Mouse (Mus musculus): Measurements from ENCODE around the gene Fbxl17. TPM values are rescaled to one million over a fixed set of nuclear protein-coding genes. Genes with fewer than 3 reads are reported as not detected.
A peak's percentile ranks its signal among the peaks of the same experiment; 100 is the strongest.

Fbxl17 gene
- polyA plus RNA-seq, 1 experiment from 2014 or later = 9.0 TPM

GRCm38 (mm10) chr17:63108035-63108434 is 391.8 kb downstream of the Fbxl17 start:
- Histone ChIP-seq H3K4me3 (ENCODE audit: low read depth, low read length) (no peak overlapping the region), H3K9me3 (ENCODE audit: low read depth, low read length) (no peaks in the 10 kb centered on the region), H3K36me3 (ENCODE audit: insufficient read depth) (no peaks in the 10 kb centered on the region), H3K4me1 (ENCODE audit: insufficient read depth) (no peaks in the 10 kb centered on the region), H3K27ac (ENCODE audit: low read depth) (no peak overlapping the region), H3K4me2 (no peak overlapping the region), H3K9ac (no peak overlapping the region), H3K27me3 (ENCODE audit: insufficient read depth, low read length) (no peaks in the 10 kb centered on the region)
- no peak for ATAC-seq (ENCODE audit: insufficient read depth)
- 81% methylated on average over 5 of the region's 5 CpGs for WGBS
- no peak for DNase-seq
- no peak for TF ChIP-seq CTCF (IDR thresholded peaks at IDR 0.05; ENCODE audit: low read depth)

- Histone ChIP-seq H3K9me3 (ENCODE audit: low read depth, low read length) (no peaks in the 10 kb centered on the region), H3K27ac (ENCODE audit: low read depth) (no peak overlapping the region), H3K4me2 (no peak overlapping the region), H3K9ac (no peak overlapping the region), H3K27me3 (ENCODE audit: insufficient read depth, low read length) (no peaks in the 10 kb centered on the region), H3K36me3 (ENCODE audit: insufficient read depth) (no peaks in the 10 kb centered on the region), H3K4me1 (ENCODE audit: insufficient read depth) (no peaks in the 10 kb centered on the region), H3K4me3 (ENCODE audit: low read depth, low read length) (no peak overlapping the region)
- DNase-seq = no peak
- no peak for TF ChIP-seq CTCF (IDR thresholded peaks at IDR 0.05; ENCODE audit: low read depth)
- no peak for ATAC-seq (ENCODE audit: insufficient read depth)
- WGBS = 79% methylated on average over 4 of the region's 4 CpGs
Observed at GRCm38 (mm10) chr17:63107515-63107914, 392.3 kb downstream of the Fbxl17 start.

- no peak overlapping the region for H3K4me3 ChIP-seq (ENCODE audit: low read depth, low read length)
Observed at GRCm38 (mm10) chr17:63095553-63095952, 404.3 kb downstream of the Fbxl17 start.

GRCm38 (mm10) chr17:63095017-63095416 is 404.8 kb downstream of the Fbxl17 start:
- DNase-seq (no peak), ATAC-seq (ENCODE audit: insufficient read depth) (no peak)
- H3K4me3 ChIP-seq (ENCODE audit: low read depth, low read length) = no peak overlapping the region
- TF ChIP-seq CTCF (IDR thresholded peaks at IDR 0.05; ENCODE audit: low read depth) = no peak
- no peaks in the 10 kb centered on the region for H3K27me3 ChIP-seq (ENCODE audit: insufficient read depth, low read length)
- H3K9ac ChIP-seq = no peak overlapping the region
- H3K4me1 ChIP-seq (ENCODE audit: insufficient read depth) = no peaks in the 10 kb centered on the region
- H3K36me3 ChIP-seq (ENCODE audit: insufficient read depth) = no peaks in the 10 kb centered on the region
- WGBS = 62% methylated on average over 4 of the region's 4 CpGs
- no peak overlapping the region for H3K27ac ChIP-seq (ENCODE audit: low read depth)
- H3K4me2 ChIP-seq = no peak overlapping the region
- H3K9me3 ChIP-seq (ENCODE audit: low read depth, low read length) = no peaks in the 10 kb centered on the region

More at GRCm38 (mm10) chr17:63095553-63095952, 404.3 kb downstream of the Fbxl17 start:
- no peak overlapping the region for H3K4me2 ChIP-seq
- 52% methylated on average over 2 of the region's 2 CpGs for WGBS
- TF ChIP-seq CTCF (IDR thresholded peaks at IDR 0.05; ENCODE audit: low read depth) = no peak
- no peak overlapping the region for H3K9ac ChIP-seq
- ATAC-seq (ENCODE audit: insufficient read depth) (no peak), DNase-seq (no peak)
- no peaks in the 10 kb centered on the region for H3K36me3 ChIP-seq (ENCODE audit: insufficient read depth)
- no peak overlapping the region for H3K27ac ChIP-seq (ENCODE audit: low read depth)
- H3K4me1 ChIP-seq (ENCODE audit: insufficient read depth) = no peaks in the 10 kb centered on the region
- H3K27me3 ChIP-seq (ENCODE audit: insufficient read depth, low read length) = no peaks in the 10 kb centered on the region
- H3K9me3 ChIP-seq (ENCODE audit: low read depth, low read length) = no peaks in the 10 kb centered on the region

GRCm38 (mm10) chr17:63093184-63093583 is 406.6 kb downstream of the Fbxl17 start:
- 77% methylated on average over 4 of the region's 4 CpGs for WGBS
- H3K9me3 ChIP-seq (ENCODE audit: low read depth, low read length) = no peaks in the 10 kb centered on the region
- DNase-seq = no peak

GRCm38 (mm10) chr17:63092774-63093173 is 407.0 kb downstream of the Fbxl17 start:
- Histone ChIP-seq H3K9ac (no peak overlapping the region), H3K27me3 (ENCODE audit: insufficient read depth, low read length) (no peaks in the 10 kb centered on the region), H3K27ac (ENCODE audit: low read depth) (no peak overlapping the region), H3K36me3 (ENCODE audit: insufficient read depth) (no peaks in the 10 kb centered on the region), H3K4me3 (ENCODE audit: low read depth, low read length) (no peak overlapping the region), H3K4me1 (ENCODE audit: insufficient read depth) (no peaks in the 10 kb centered on the region), H3K4me2 (no peak overlapping the region), H3K9me3 (ENCODE audit: low read depth, low read length) (no peaks in the 10 kb centered on the region)
- ATAC-seq (ENCODE audit: insufficient read depth) (no peak), DNase-seq (no peak)
- WGBS = 72% methylated on average over 6 of the region's 6 CpGs
- TF ChIP-seq CTCF (IDR thresholded peaks at IDR 0.05; ENCODE audit: low read depth) = no peak

More at GRCm38 (mm10) chr17:63093184-63093583, 406.6 kb downstream of the Fbxl17 start:
- ATAC-seq (ENCODE audit: insufficient read depth) = no peak
- H3K4me2 ChIP-seq = no peak overlapping the region
- no peak overlapping the region for H3K4me3 ChIP-seq (ENCODE audit: low read depth, low read length)
- H3K27ac ChIP-seq (ENCODE audit: low read depth) = no peak overlapping the region
- no peaks in the 10 kb centered on the region for H3K27me3 ChIP-seq (ENCODE audit: insufficient read depth, low read length)
- no peak overlapping the region for H3K9ac ChIP-seq
- H3K4me1 ChIP-seq (ENCODE audit: insufficient read depth) = no peaks in the 10 kb centered on the region
- H3K36me3 ChIP-seq (ENCODE audit: insufficient read depth) = no peaks in the 10 kb centered on the region
- TF ChIP-seq CTCF (IDR thresholded peaks at IDR 0.05; ENCODE audit: low read depth) = no peak

- Histone ChIP-seq H3K4me2 (no peak overlapping the region), H3K9ac (no peak overlapping the region), H3K4me3 (ENCODE audit: low read depth, low read length) (no peak overlapping the region), H3K27ac (ENCODE audit: low read depth) (no peak overlapping the region), H3K9me3 (ENCODE audit: low read depth, low read length) (no peaks in the 10 kb centered on the region), H3K36me3 (ENCODE audit: insufficient read depth) (no peaks in the 10 kb centered on the region), H3K27me3 (ENCODE audit: insufficient read depth, low read length) (no peaks in the 10 kb centered on the region), H3K4me1 (ENCODE audit: insufficient read depth) (no peaks in the 10 kb centered on the region)
- ATAC-seq (ENCODE audit: insufficient read depth) (no peak), DNase-seq (no peak)
- no peak for TF ChIP-seq CTCF (IDR thresholded peaks at IDR 0.05; ENCODE audit: low read depth)
- 73% methylated on average over 3 of the region's 3 CpGs for WGBS
Observed at GRCm38 (mm10) chr17:63090112-63090511, 409.7 kb downstream of the Fbxl17 start.

GRCm38 (mm10) chr17:63087265-63087664 is 412.6 kb downstream of the Fbxl17 start:
- H3K4me2 ChIP-seq = no peak overlapping the region
- 57% methylated on average over 10 of the region's 10 CpGs for WGBS
- no peak overlapping the region for H3K27ac ChIP-seq (ENCODE audit: low read depth)
- H3K9ac ChIP-seq = no peak overlapping the region
- no peaks in the 10 kb centered on the region for H3K36me3 ChIP-seq (ENCODE audit: insufficient read depth)
- no peak for TF ChIP-seq CTCF (IDR thresholded peaks at IDR 0.05; ENCODE audit: low read depth)
- ATAC-seq (ENCODE audit: insufficient read depth) (no peak), DNase-seq (peak; percentile 47)
- H3K9me3 ChIP-seq (ENCODE audit: low read depth, low read length) = no peaks in the 10 kb centered on the region
- no peak overlapping the region for H3K4me3 ChIP-seq (ENCODE audit: low read depth, low read length)
- no peaks in the 10 kb centered on the region for H3K4me1 ChIP-seq (ENCODE audit: insufficient read depth)
- H3K27me3 ChIP-seq (ENCODE audit: insufficient read depth, low read length) = no peaks in the 10 kb centered on the region

Measured in lung, embryonic 14.5 days (tissue).